Mouse (Mus musculus) C2C12 (cell line): ENCODE measurements around the gene Gm20388. TPM values are rescaled to one million over a fixed set of nuclear protein-coding genes. Genes with fewer than 3 reads are reported as not detected.
A peak's percentile ranks its signal among the peaks of the same experiment; 100 is the strongest.

Source experiments
- H3K27me3 ChIP-seq: one replicate; pipeline ENCODE4 v1.6.1; 2011; ENCODE audit not compliant: control insufficient read depth, insufficient read depth, insufficient read length
- H3K36me3 ChIP-seq: one replicate; pipeline ENCODE4 v1.6.1; 2011; ENCODE audit not compliant: control insufficient read depth, insufficient read depth
- H3K4me3 ChIP-seq: one replicate; pipeline ENCODE4 v1.5.1; 2011; ENCODE audit warnings: mild to moderate bottlenecking, control low read depth; ENCODE audit not compliant: poor library complexity, insufficient read depth, severe bottlenecking
- H3K79me2 ChIP-seq: one replicate; pipeline ENCODE4 v1.6.1; 2011; ENCODE audit not compliant: control insufficient read depth, insufficient read depth
- H3K79me3 ChIP-seq: one replicate; pipeline ENCODE4 v1.6.1; 2011; ENCODE audit warnings: low read depth, control low read depth
- H3ac ChIP-seq: one replicate; pipeline ENCODE3; 2011; ENCODE audit warnings: low read depth; ENCODE audit not compliant: control insufficient read depth, insufficient read length
- CEBPB ChIP-seq: IDR thresholded peaks from one replicate; pipeline ENCODE4 v1.6.1; 2011; ENCODE audit warnings: low read depth, mild to moderate bottlenecking, control low read depth, moderate library complexity
- CTCF ChIP-seq: IDR thresholded peaks from one replicate; pipeline ENCODE4 v1.5.1; 2011; ENCODE audit not compliant: control insufficient read depth, insufficient read depth, insufficient read length
- FOSL1 ChIP-seq: IDR thresholded peaks from one replicate; pipeline ENCODE4 v1.8.0; 2011; ENCODE audit warnings: mild to moderate bottlenecking, low read length; ENCODE audit not compliant: poor library complexity, insufficient read depth, severe bottlenecking
- MAX ChIP-seq: IDR thresholded peaks from one replicate; pipeline ENCODE4 v1.6.1; 2011; ENCODE audit warnings: mild to moderate bottlenecking, control low read depth
- MYOD1 ChIP-seq: IDR thresholded peaks from one replicate; pipeline ENCODE4 v1.6.1; 2011; ENCODE audit warnings: low read depth; ENCODE audit not compliant: control insufficient read depth, insufficient read length
- MYOG ChIP-seq: IDR thresholded peaks from one replicate; pipeline ENCODE4 v1.6.1; 2011; ENCODE audit not compliant: control insufficient read depth, insufficient read length; ENCODE audit errors: extremely low read depth
- USF1 ChIP-seq: IDR thresholded peaks from one replicate; pipeline ENCODE4 v1.6.1; 2011; ENCODE audit warnings: low read depth, mild to moderate bottlenecking, control low read depth, moderate library complexity
- polyA plus RNA-seq: library from polyadenylated mRNA; unstranded; fragments of >200 nt; fragmentation: generic; extraction: Trizol; gene quantifications from one replicate; pipeline ENCODE4 v1.2.1, GENCODE M21; 2012; ENCODE audit warnings: missing spikeins

The Gm20388 gene
- polyA plus RNA-seq, 1 experiment: 15.0 TPM

DNA sequence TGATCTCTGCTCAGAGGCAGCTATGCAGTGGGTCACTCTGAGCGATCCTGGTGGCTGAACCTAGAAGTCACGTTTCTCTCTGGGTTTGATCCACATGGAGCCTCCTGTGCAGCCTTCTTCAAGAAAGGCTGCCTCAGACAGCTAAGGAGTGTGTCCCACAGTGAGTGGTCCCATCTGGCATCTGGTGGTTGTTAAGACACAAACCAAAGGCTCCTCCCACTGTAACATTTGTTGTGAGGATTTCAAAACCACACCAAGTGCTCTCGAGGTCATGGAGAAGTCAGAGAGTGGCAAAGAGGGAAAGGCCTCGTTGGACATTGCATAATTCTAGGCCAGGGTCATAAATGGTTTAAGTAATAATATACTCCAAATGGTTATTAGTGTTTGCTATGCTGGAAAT is 4340.1 kb downstream of the Gm20388 start:
- H3K79me2 ChIP-seq: peaks cover 87% of the 10 kb centered on the region
- peak; percentile 74 for TF ChIP-seq CEBPB
- no peak for TF ChIP-seq USF1
- peaks cover 7% of the 10 kb centered on the region for H3K36me3 ChIP-seq
- H3ac ChIP-seq: no peak overlapping the region
- H3K4me3 ChIP-seq: no peak overlapping the region
- H3K79me3 ChIP-seq: peaks cover 25% of the 10 kb centered on the region
- H3K27me3 ChIP-seq: no peaks in the 10 kb centered on the region

DNA sequence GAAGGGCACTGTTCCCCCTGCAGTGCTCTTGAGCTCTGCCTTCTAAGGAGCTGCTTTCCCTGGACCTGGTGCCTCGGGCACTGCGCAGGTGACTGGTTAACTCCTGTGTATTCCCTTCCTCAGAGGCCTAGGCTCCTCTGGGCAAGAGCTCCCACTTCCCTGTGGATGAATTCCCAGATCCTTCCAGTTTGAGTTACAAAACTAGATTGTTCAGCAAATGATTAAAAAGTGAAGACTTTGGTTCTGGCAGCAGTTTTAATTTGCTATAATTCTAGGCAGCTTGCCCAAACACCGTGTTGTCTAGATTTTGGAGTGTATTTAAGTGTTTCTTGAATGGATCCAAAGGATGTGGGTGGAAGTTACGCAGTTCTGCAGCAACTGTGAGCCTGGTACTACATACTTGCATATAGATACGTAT is 4341.9 kb downstream of the Gm20388 start:
- Histone ChIP-seq H3K79me2 (peaks cover 87% of the 10 kb centered on the region), H3K4me3 (no peak overlapping the region), H3K36me3 (no peaks in the 10 kb centered on the region), H3K79me3 (peaks cover 26% of the 10 kb centered on the region), H3K27me3 (no peaks in the 10 kb centered on the region), H3ac (no peak overlapping the region)
- TF ChIP-seq CTCF (no peak), USF1 (no peak), FOSL1 (no peak), MYOG (no peak), MYOD1 (no peak), CEBPB (no peak), MAX (no peak)

DNA sequence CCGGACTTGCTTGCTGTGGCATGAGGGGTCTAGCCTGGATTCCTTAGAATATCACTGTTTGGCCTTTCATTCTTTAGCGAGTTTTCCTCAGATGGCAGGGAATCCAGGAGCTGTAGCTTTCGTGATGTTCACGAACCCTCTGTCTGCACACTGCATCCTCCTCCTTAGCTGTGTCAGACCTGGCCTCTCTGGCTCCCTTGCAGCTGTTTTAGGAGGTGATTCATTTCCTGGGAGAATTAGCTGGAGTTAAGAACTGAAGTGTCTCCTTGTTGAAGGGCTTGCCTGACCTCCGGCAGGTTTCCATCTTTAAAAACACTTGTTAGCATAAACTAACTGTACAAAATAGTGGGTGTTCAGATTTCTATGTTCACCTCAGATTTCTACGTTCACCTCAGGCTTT is 4343.3 kb downstream of the Gm20388 start:
- Histone ChIP-seq H3K4me3 (no peak overlapping the region), H3K27me3 (no peaks in the 10 kb centered on the region), H3ac (peak overlapping the region; percentile 39), H3K36me3 (no peaks in the 10 kb centered on the region), H3K79me3 (peaks cover 34% of the 10 kb centered on the region), H3K79me2 (peaks cover 87% of the 10 kb centered on the region)
- TF ChIP-seq CTCF: no peak
- peak; percentile 1 for TF ChIP-seq FOSL1
- TF ChIP-seq MYOD1: peak; percentile 92
- TF ChIP-seq MAX: no peak
- TF ChIP-seq MYOG: no peak
- no peak for TF ChIP-seq USF1
- no peak for TF ChIP-seq CEBPB

DNA sequence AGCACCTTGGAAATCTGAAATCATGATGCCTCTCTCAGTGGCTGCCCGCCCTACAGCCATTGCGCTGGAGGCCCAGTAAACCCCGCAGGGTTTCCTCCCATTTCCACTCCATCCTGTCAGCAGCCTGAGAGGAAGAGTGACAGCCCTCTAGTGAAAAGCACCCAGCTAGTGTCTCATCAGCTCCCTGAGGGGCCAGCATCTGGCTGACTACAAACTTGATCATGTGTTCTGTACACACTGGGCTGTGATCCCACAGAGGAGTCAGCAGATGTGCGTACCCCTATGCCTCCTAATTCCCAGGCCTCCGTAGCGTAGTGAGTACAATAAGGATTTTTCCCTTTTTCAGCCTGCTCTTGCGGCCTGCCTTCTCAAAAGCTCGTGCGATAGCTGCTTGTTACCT is 4346.2 kb downstream of the Gm20388 start:
- Histone ChIP-seq H3ac (no peak overlapping the region), H3K79me2 (peaks cover 89% of the 10 kb centered on the region), H3K79me3 (peaks cover 34% of the 10 kb centered on the region), H3K27me3 (no peaks in the 10 kb centered on the region), H3K4me3 (no peak overlapping the region), H3K36me3 (no peaks in the 10 kb centered on the region)
- no peak for TF ChIP-seq USF1
- no peak for TF ChIP-seq FOSL1
- TF ChIP-seq CTCF: no peak
- no peak for TF ChIP-seq MYOD1
- no peak for TF ChIP-seq CEBPB
- no peak for TF ChIP-seq MYOG
- no peak for TF ChIP-seq MAX

DNA sequence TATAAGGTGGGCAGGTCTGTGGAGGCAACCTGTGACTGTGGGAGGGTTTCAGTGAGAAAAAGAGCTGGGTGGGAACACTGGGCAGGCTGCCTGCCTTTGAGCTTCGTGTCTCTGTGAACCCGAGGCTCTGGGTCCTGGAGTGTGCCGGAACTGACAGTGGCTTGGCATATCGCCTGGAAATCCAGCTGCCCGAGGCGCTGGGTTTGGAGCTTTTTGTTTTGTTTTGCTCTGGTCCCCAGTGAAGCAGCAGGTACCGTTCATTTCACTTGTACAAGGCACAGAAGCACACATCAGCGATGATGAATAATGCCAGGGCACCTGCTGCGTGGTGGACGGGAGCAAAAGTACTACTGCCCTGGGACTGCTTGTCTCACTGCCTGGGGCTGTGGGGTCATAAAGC is 4346.7 kb downstream of the Gm20388 start:
- peaks cover 89% of the 10 kb centered on the region for H3K79me2 ChIP-seq
- H3K79me3 ChIP-seq: peaks cover 35% of the 10 kb centered on the region
- no peaks in the 10 kb centered on the region for H3K36me3 ChIP-seq
- H3K4me3 ChIP-seq: no peak overlapping the region
- TF ChIP-seq MYOD1: no peak
- TF ChIP-seq CTCF: no peak
- TF ChIP-seq CEBPB: no peak
- no peak for TF ChIP-seq MYOG
- no peak for TF ChIP-seq MAX
- TF ChIP-seq USF1: no peak
- TF ChIP-seq FOSL1: no peak
- H3ac ChIP-seq: no peak overlapping the region
- no peaks in the 10 kb centered on the region for H3K27me3 ChIP-seq

DNA sequence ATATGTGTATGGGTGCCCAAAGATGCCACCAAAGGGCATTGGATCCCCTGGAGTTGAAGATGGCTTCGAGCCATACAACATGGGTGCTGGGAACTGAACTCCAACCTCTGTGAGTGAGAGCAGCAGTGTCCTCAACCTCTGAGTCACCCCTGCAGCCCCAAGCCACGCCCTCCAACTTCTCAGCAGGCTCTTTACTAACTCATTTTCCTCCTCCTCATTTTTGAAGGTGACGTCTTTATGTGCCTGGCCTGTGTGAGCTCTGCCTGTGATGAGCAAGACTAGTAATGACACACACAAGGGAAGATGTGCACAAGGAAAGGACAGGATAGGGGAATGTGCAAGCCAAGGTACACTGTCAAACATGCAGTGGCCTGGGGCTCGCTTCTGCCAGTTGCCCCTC is 4348.5 kb downstream of the Gm20388 start:
- Histone ChIP-seq H3ac (no peak overlapping the region), H3K79me3 (peaks cover 37% of the 10 kb centered on the region), H3K4me3 (no peak overlapping the region), H3K36me3 (no peaks in the 10 kb centered on the region), H3K27me3 (no peaks in the 10 kb centered on the region), H3K79me2 (peaks cover 89% of the 10 kb centered on the region)
- no peak for TF ChIP-seq MYOD1
- TF ChIP-seq FOSL1: no peak
- TF ChIP-seq USF1: no peak
- no peak for TF ChIP-seq MAX
- TF ChIP-seq CTCF: no peak
- no peak for TF ChIP-seq CEBPB
- TF ChIP-seq MYOG: no peak
